Mouse (Mus musculus): ENCODE data around the gene A930004D18Rik.

- TF ChIP-seq CTCF (conservative IDR thresholded peaks at IDR 0.05; ENCODE audit: low read length) (no peak), NANOG (IDR thresholded peaks at IDR 0.05; ENCODE audit: borderline replicate concordance, low read length) (no peak), POU5F1 (IDR thresholded peaks at IDR 0.05; ENCODE audit: borderline replicate concordance, low read length) (no peak)
Observed at GRCm38 (mm10) chr2:18004286-18004685, 33.3 kb downstream of the A930004D18Rik start.
